Mouse (Mus musculus): ENCODE measurements around the gene Nup188.

GRCm38 (mm10) chr2:30306087-30306486 lies 19.9 kb downstream of the Nup188 start:
- TF ChIP-seq CTCF (conservative IDR thresholded peaks at IDR 0.05; ENCODE audit: insufficient read depth, insufficient read length, low read depth, low read length), result no peak
- TF ChIP-seq POLR2A (IDR thresholded peaks at IDR 0.05; ENCODE audit: low read depth, low read length), result no peak
